Mouse (Mus musculus) cortical plate, adult 2 months (tissue): Measurements from ENCODE around the gene Mboat2.

ENCODE experiments used
- CTCF ChIP-seq: fragments of 200-500 bp; IDR thresholded peaks from 2 replicates; pipeline ENCODE4 v1.5.1; 2011; ENCODE audit warnings: mild to moderate bottlenecking, control low read depth, low read length; ENCODE audit not compliant: insufficient read depth; ENCODE audit errors: extremely low read depth
- POLR2A ChIP-seq: fragments of 200-500 bp; IDR thresholded peaks from 2 replicates; pipeline ENCODE4 v1.6.1; 2011; ENCODE audit warnings: mild to moderate bottlenecking, low read length, control low read depth; ENCODE audit not compliant: insufficient read depth; ENCODE audit errors: extremely low read depth

DNA sequence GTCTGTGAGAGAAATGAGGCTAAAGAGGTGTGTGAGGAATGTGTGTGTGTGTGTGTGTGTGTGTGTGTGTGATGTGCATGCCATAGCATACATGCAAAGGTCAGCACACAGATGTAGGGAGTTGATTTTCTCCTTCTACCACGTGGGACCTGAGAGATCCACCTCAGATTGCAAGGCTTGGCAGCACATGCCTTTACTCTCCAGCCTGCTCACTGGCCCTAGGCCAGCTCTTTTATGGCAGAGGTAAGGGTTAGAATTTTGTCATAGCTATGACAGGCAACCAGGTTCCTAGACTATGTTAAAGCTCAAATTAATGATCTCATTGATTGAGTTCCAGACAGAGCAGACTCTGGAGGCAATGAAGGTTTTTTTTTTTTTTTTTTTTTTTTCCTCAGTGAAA, 33.1 kb downstream of the Mboat2 start:
- TF ChIP-seq POLR2A = no peak
- no peak for TF ChIP-seq CTCF
